Mouse (Mus musculus) cerebellum, postnatal 25 days (tissue): ENCODE data around the gene Znhit1.

Experiments
- DNase-seq, 2 experiments: peaks; one replicate each; pipeline ENCODE4 v3.0.0; 2021; ENCODE audit warnings: mixed read lengths in 2 of 2

Znhit1 gene

DNA sequence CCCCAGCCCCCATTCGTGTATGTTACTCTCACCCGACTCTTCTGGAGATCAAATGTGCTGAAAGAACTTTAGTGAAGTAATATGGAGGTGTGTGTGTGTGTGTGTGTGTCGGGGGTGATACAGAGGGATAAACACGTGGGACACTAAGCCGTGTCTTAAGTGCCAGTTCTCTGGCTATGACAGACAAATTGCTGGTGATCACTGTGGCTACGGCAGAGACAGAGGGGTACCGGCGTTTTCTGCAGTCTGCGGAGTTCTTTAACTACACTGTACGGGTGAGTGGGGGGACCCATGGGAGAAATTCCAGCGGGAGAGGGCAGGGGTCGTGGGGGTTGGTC lies at the start of gene Znhit1:
TSS of gene Znhit1 (minus strand) at position 88 of the 338 bp plus-strand sequence.
- DNase-seq: no peak

- DNase-seq: no peak
Observed at GRCm38 (mm10) chr5:137036211-137036610, 48.4 kb upstream of the Znhit1 start.

DNA sequence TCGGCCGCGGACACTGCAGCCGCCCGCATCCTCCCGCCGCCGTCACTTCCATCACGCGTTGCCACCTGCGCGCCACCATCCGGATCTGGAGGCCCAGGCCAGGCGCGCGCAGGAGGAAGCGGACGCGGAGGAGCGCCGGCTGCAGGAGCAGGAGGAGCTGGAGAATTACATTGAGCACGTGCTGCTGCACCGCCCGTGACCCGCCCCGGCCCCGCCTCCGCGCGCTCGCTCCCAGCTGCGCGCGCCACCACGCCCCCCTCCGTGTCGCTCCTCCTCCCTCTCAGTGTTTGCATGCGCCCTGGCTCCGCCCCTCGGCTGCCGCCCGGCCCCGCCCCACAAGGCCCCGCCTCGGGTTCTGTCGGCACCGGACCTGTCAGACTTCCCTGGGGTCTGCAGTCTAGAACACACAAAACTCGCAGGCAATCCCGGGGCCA lies 44.8 kb upstream of the Znhit1 start:
- DNase-seq: peak; percentile 82 to 93

- peak in 1 of 2 experiments; percentile 64 for DNase-seq
Observed at GRCm38 (mm10) chr5:137032033-137032421, 44.2 kb upstream of the Znhit1 start.

GRCm38 (mm10) chr5:137031076-137032032 lies 43.5 kb upstream of the Znhit1 start:
- DNase-seq: peak; percentile 48 to 57

GRCm38 (mm10) chr5:137030416-137030810 lies 42.6 kb upstream of the Znhit1 start:
- DNase-seq: no peak

GRCm38 (mm10) chr5:137029643-137030415 lies 42.0 kb upstream of the Znhit1 start:
- DNase-seq: peak; percentile 95 to 97

DNA sequence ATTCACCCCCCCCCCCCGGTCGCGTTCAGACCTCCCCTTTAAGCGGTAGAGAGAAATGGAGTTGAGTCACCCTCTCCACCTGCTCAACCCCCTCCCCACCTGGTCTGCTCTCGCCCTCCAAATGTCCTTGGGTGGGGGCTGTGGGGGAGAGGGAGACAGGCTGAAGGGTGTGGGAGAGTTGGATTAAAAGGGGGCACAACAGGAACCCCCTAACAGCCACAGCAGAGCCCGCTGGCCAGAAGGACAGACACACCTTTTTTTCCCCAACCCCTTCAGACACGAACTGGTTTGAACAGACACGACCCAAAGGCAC lies 41.4 kb upstream of the Znhit1 start:
- peak in 1 of 2 experiments; percentile 17 for DNase-seq

GRCm38 (mm10) chr5:137028561-137029272 lies 40.9 kb upstream of the Znhit1 start:
- DNase-seq: peak in 1 of 2 experiments; percentile 27

DNA sequence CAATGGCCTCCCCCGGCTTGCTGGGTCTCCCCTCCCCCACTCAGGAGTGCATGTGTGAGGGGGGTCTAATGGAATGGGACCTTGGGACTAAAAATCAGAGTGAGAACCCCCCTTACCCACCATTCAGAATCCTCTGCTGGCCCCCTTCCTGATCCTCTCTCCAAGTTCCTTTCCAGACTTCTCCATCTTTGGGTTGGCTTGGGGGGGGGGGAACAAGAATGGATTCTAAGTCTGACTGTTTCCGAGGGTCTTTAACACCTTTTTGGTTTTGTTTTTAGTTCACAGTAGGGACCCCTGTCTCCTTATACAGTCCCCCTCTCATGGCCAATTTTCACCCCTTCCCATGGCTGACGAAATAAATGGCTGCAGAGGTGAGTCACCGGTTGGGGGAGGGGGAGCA lies 38.3 kb upstream of the Znhit1 start, which contains the start of gene Vgf:
TSS of gene Vgf (plus strand) at position 301 of the 400 bp plus-strand sequence.
- DNase-seq: no peak

GRCm38 (mm10) chr5:137025132-137025531 lies 37.3 kb upstream of the Znhit1 start:
- peak; percentile 87 to 94 for DNase-seq

DNA sequence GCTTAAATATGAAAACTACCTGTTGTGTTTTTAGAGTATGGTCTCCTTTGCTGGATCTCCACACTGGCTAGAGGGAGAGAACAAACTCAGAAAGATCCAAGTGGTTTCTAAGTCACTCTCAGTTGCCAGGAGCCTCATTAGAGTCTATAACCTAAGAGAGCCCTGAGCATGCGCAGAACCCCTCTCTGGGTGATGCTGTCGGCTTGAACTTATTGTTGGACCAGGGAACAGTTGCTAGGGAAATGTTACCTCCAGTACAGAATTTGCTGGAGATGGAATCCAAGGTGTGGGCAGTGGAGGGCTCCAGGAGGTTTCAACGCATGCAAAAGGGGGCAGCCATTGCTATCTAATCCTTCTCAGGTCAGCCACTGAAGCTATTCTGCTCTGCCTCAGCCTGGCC lies 36.5 kb upstream of the Znhit1 start:
- no peak for DNase-seq

DNA sequence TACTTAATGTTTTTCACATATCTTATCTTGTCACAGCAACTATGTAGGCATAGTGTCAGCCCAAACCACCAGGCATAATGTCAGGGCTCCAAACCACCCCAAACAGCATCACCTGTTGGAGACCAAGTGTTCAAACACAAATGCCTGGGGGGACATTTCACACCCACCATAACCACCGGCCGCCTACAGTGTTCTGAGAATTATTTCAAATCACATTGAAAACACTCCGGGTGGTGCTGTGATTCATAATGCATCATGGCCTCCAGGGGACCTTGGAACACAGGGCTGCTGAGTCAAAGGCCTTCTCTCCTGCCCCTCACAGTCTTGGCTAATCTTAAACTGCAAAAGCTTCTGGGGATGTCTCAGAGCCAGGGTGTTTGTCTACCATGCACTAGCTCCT lies 28.1 kb upstream of the Znhit1 start:
- no peak for DNase-seq

GRCm38 (mm10) chr5:137012401-137012950 lies 24.7 kb upstream of the Znhit1 start:
- no peak for DNase-seq

GRCm38 (mm10) chr5:137009988-137010387 lies 22.2 kb upstream of the Znhit1 start:
- DNase-seq: peak; percentile 48 to 81

DNA sequence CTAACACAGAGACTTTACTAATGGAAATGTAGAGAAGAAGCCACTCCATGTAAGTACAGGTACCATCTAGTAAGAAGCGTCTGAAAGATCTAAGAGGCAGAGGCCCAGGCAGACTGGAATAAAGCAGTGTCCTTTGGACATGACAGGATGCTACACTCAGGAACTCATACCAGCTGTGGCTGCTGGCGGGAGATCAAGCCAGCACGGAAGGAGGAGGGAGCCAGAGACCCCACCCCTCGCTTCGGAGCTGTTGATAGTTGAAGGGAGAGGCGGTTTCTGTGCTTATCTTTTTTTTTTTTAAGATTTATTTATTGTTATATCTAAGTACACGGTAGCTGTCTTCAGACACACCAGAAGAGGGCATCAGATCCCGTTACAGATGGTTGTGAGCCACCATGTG lies 19.5 kb upstream of the Znhit1 start:
- DNase-seq: no peak

DNA sequence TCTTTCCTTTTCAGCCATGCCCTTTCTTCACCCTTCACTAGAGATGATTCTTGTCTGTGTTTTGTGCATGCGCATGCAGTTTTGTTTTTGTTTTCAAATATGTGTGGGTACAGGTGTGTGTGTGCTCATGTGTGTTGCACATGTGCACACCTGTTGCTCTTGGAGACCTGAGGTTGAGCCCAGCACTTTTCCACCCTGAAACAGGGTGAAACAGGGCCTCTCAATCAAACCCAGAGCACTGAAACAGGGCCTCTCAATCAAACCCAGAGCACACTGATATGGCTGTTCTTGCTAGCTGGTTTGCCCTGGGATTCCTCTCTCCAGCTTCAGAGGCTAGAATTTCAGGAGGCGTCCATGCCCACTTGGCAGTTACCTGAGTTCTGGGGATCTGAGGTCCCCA lies 12.8 kb upstream of the Znhit1 start:
- DNase-seq: no peak

- no peak for DNase-seq
Observed at GRCm38 (mm10) chr5:136999449-136999848, 11.6 kb upstream of the Znhit1 start.

GRCm38 (mm10) chr5:136989801-136990200 lies 2.0 kb upstream of the Znhit1 start:
- DNase-seq: no peak

DNA sequence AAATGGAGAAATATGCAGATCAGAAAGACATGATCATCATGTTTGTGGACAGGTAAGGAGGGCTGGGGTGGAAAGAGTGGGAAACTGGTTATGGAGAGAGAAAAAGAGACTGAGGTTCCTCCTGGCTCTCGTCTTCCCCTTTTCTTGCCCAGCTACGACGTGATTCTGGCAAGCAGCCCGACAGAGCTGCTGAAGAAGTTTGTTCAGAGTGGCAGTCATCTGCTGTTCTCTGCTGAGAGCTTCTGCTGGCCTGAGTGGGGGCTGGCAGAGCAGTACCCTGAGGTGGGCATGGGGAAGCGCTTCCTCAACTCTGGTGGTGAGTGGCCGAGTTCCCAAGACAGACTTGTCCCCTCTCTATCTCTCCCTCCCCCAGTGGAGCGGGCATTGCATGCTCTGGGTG lies 599 bp upstream of the Znhit1 start:
- peak in 1 of 2 experiments; percentile 36 for DNase-seq

DNA sequence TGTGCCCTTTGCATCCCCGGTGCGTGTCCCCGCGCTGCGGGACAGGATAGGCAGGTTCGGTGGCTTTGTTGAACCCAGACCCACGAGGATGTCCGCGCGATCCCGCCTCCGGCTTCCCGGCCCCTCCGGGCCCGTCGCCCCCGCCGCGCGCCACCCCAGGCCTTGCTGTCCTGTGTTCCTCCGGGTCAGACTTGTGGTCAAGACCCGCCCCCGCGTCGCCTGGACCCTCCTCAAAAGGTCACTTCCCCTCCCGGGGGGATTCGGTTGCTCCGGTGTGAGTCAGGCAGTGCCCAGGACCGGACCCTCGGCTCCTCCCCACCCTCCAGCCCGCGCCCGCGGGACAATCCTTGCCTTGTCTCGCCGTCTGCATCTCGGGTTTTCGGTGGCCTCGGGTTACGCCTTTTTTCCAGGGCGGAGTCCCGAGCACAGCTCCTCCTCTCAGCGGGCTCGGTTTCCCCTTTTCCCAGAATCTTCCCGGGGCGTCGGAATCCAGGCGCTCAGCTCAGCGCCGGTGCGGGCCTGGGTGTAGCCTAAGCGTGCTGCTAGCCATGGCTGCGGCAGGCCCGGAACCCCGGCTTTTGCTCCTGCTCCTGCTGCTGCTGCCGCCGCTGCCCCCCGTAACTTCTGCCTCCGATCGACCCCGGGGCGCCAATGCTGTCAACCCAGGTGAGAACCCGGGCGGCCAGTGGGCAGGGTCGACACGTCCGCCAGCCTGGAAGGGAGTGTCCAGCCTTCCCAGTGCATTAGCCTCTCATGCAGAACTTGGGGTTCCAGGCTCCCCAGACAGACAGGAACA lies 485 bp downstream of the Znhit1 start:
- DNase-seq: peak; percentile 84 to 87

- peak; percentile 94 to 98 for DNase-seq
Observed at GRCm38 (mm10) chr5:136986695-136987137, 1.1 kb downstream of the Znhit1 start, which contains the start of gene Plod3. Gene Plod3, plus strand, starts transcription at chr5:136987019.
